Mouse (Mus musculus): ENCODE data around the gene Fbxo46.
A peak's percentile ranks its signal among the peaks of the same experiment; 100 is the strongest.
"Not testable (repeated sequence)": the region's sequence is repeated elsewhere in the genome, so short reads cannot be mapped to it uniquely, and the experiment has no call there.

Fbxo46 gene

DNA sequence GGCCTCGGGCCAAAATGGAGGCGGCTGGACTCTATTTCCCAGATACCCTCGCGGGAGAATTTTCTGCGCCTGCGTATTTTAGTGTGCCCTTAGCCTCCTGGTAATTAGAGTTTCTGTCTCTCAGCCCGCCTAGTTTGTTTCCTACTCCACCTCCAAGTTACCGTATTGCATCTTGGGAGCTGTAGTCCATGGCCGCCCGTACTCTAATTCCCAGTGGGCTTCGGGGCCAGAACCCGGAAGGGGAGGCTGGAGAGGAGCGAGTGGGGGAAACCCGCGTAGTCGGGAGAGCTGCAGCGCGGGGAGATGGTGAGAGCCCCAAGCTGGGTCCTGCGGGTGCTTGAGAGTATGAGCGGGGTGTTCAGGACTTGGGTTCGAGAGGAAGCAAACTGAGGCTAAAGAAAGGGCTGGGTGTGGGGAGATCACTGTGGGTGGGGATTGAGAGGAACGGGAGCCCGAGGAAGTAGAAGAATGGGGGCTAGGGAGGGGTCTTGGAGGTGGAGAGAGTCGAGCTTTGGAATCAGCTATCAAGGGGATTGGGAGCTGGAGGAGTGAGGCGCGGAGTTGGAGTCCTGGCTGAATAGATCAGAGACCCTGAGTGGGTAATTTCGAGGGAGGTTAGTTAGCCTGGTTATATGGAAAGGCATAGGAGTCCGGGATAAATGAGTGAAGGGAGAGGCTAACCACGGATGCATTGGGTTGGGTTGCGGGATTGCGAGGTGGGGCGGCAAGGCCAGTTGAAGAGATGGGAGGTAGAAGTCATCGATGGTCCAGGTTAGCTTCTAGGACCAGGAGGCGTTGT, at the start of gene Fbxo46:
TSS of gene Fbxo46 (plus strand) at position 229 of the 799 bp plus-strand sequence.
- peak; percentile 95 for DNase-seq (ENCODE audit: low read depth, low spot score)

GRCm38 (mm10) chr7:19071024-19071423, 48.6 kb upstream of the Fbxo46 start:
- DNase-seq (ENCODE audit: low read depth, low spot score), result not testable (repeated sequence)

- no peak for DNase-seq (ENCODE audit: low read depth, low spot score)
These were observed 46.2 kb upstream of the Fbxo46 start for GRCm38 (mm10) chr7:19073504-19073903.

DNA sequence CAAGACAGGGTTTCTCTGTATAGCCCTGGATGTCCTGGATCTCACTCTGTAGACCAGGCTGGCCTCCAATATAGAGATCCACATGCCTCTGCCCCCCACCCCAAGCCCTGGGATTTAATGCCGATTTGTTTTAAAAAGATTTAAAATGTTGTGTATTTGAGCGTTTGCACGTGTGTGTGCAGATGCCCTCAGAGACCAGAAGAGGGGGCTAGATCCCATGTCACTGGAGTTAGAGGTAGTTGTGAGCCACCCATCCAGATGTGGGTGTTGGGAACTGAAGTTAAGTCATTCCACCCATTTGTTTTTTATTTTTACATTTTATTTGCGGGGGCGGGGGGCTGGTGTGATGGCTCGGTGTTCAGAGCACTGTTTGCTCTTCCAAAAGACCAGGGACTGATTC, 45.2 kb upstream of the Fbxo46 start:
- no peak for DNase-seq (ENCODE audit: low read depth, low spot score)

GRCm38 (mm10) chr7:19075231-19075630, 44.4 kb upstream of the Fbxo46 start:
- no peak for DNase-seq (ENCODE audit: low read depth, low spot score)

GRCm38 (mm10) chr7:19075723-19076585, 43.7 kb upstream of the Fbxo46 start, which contains the start of gene Dmwd:
Gene Dmwd, plus strand, starts transcription at chr7:19076227.
- peak; percentile 98 for DNase-seq (ENCODE audit: low read depth, low spot score)

DNA sequence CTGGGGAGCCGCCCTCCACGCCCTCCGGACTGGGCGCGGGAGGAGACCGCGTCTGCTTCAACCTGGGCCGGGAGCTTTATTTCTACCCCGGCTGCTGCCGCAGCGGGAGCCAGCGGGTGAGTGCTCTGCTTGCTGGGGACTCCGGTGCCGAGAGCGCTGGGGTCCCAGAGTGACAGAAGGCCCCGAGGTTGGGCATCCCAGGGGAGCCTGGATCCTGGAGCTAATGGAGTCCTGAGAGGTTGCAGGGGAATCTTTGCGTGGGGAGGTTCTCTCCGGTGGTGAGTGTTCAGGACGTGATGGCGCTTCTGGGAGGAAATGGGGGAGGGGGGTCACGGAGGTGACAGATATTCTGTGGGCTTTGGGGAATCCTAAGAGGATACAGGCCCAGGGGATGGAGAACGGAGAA, 43.1 kb upstream of the Fbxo46 start:
- no peak for DNase-seq (ENCODE audit: low read depth, low spot score)

DNA sequence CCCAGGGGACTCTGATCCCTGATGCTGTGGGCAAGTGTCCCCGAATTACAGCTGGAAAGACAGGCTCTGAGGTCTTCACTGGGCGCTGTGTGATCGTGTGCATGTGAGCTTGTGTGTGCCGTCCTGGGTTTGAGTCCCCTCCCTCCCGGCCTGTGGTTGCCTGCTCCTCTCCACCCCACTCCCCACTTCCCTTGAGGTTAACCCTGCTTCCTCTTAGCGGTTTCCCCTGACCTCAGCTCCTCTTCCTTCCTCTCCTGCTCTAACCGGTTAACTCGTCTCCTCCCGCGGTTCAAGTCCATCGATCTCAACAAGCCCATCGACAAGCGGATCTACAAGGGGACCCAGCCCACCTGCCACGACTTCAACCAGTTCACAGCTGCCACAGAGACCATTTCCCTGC, 41.9 kb upstream of the Fbxo46 start:
- DNase-seq (ENCODE audit: low read depth, low spot score), result no peak

DNA sequence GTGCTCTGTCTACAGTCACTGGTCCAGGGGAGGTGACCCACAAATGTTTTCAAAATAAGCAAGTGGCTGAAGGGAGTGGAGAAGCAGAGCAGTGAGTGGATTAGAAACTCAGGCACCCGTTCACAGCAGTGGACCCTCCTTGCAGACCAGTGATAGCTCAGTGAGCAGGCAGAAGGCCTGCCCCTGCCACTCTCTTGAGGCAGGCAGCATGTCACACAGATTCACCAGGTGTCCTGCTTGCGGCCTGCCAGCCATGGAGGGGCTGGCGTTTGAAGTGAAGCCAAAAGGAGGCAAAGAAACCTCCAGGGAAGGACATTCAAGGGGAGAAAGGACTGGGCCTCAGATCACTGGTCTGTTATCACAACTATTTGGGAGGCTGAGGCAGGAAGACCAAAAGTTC, 40.9 kb upstream of the Fbxo46 start:
- DNase-seq (ENCODE audit: low read depth, low spot score), result no peak

DNA sequence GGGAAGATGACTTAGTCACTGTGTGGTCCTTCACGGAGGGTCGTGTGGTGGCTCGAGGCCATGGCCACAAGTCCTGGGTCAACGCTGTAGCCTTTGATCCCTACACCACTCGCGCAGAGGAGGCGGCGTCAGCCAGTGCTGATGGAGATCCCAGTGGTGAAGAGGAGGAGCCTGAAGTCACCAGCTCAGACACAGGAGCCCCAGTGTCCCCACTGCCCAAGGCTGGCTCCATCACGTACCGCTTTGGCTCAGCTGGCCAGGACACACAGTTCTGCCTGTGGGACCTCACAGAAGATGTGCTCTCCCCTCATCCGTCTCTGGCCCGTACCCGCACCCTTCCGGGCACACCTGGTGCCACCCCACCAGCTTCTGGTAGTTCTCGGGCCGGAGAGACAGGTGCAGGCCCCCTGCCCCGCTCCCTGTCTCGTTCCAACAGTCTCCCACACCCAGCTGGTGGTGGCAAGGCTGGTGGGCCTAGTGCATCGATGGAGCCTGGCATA, 39.2 kb upstream of the Fbxo46 start:
- no peak for DNase-seq (ENCODE audit: low read depth, low spot score)

DNA sequence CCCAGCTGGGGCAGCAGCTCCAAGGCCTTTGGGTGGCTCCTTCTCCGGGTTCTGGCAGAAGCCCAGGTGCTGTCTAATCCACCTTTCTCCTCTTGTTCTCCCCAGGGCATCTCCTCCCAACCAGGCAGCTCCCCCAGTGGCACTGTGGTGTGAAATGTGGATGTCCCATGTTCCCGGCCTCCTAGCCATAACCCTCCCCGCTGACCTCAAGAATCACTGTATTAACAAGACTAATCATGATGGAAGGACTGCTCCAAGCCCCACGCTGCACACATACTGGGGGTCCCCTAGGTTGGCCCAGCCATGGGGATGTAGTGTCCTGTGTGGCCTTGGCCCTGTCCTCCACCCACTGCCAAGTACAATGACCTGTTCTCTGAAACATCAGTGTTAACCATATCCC, 37.5 kb upstream of the Fbxo46 start:
- DNase-seq (ENCODE audit: low read depth, low spot score), result no peak

DNA sequence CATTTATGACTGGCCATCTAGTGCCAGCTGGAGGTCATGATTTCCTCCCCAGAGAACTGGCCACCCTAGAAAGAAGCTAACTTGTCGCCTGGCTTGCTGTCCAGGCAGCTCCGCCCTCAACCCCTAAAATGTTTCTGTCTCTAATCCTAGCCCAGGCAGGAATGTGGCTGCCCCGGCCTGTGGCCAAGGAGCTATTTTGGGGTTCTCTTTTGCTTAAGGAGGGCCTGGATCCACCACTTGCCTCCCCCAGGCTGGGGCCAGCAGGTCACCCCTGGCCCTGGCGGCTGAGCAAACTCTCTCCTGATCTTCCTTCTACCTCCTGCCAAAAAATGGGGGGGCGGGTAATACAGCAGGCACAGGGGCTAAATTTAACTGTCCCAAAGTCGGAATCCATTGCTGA, 36.6 kb upstream of the Fbxo46 start:
- no peak for DNase-seq (ENCODE audit: low read depth, low spot score)

- DNase-seq (ENCODE audit: low read depth, low spot score), result no peak
These were observed 36.0 kb upstream of the Fbxo46 start, which contains the start of gene Dmpk for GRCm38 (mm10) chr7:19083701-19084100. Gene Dmpk, plus strand, starts transcription at chr7:19083849.

GRCm38 (mm10) chr7:19084277-19084771, 35.3 kb upstream of the Fbxo46 start:
- no peak for DNase-seq (ENCODE audit: low read depth, low spot score)

DNA sequence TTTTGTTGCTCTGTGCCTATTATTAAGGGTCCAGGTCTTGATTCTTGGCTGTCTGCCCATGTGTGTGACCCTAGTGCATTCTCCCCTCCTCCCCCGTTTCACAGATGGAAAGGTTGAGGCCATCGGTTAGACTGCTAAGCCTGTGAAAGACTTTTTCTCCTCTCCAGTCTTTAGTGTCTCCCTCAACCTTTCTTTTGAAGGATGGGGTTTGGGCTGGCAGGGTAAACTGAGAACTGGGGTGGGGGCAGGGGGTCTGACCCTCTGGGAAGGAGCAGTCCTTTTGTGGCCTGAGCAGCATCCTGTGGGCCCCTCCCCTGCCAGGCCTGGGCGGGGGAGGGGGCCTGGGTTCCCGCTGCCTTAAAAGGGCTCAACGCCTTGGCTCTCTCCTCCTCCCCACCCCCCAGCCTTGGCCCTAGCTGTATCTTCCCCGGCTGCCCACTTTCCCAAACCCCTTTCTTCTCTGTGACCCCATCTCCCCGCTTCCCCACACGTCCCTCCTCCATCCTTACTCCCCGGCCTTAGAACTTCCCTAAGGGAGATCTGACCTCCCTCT, 34.7 kb upstream of the Fbxo46 start:
- no peak for DNase-seq (ENCODE audit: low read depth, low spot score)

DNA sequence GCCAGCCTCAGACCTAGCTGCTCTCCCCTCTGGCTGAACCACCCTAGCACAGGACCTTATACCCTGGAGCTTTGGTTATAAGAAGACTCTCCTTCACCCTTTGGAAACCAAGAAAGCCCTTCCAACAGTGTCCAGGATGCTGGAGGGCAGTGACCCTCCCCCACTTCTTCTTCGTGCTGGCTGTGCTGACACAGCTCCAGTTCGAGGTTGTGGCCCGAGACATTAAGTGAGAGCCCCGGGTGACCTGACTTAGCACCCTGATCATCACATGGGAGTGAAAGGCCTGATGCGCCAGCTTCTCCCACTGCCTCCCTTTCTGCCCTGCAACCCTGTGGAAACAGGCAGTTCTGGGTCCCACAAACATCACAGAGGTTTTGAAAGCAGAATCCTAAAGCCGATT, 34.2 kb upstream of the Fbxo46 start:
- no peak for DNase-seq (ENCODE audit: low read depth, low spot score)

DNA sequence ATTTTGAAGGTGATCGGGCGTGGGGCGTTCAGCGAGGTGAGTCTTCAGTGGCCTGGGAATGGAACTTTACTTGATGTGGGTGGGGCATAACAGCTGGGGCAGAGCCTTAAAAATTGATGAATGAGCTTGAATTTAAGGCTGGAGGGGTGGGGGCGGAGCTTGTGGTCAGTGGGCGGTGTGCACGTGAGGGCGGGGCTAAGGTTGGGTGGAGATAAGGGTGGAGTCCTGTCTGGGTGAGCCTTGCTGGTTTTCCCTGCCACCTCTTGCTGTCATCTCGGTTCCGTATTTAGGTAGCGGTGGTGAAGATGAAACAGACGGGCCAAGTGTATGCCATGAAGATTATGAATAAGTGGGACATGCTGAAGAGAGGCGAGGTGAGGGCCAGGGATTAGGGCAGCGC, 33.6 kb upstream of the Fbxo46 start:
- DNase-seq (ENCODE audit: low read depth, low spot score), result no peak

DNA sequence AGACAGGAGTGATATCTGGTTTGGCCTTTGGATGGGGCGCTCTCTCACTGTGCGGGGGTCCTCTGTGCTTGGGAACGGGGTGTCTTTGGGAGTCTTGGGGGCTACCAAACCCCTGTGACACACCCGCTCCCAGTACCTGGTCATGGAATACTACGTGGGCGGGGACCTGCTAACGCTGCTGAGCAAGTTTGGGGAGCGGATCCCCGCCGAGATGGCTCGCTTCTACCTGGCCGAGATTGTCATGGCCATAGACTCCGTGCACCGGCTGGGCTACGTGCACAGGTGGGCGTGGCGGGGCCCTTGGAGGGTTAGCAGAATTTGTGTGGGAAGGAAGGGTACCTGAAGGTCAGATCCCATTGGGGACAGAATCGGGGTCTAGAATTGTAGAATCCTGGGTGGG, 32.9 kb upstream of the Fbxo46 start:
- no peak for DNase-seq (ENCODE audit: low read depth, low spot score)

DNA sequence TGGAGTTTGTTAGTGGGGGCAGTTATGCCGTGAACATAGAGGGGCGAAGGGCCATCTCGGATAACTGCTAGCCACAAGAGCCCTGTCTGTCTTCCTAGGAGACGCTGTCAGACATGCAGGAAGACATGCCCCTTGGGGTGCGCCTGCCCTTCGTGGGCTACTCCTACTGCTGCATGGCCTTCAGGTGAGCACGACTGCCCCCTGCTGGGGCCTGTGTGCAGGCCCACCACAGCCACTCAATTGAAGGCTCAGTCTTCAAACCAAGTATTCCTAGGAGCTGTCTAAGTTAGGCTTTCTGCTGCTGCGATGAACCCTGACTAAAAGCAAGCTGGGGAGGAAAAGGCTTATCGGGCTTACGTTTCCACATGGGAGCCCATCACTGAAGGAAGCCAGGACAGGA, 30.8 kb upstream of the Fbxo46 start:
- no peak for DNase-seq (ENCODE audit: low read depth, low spot score)

DNA sequence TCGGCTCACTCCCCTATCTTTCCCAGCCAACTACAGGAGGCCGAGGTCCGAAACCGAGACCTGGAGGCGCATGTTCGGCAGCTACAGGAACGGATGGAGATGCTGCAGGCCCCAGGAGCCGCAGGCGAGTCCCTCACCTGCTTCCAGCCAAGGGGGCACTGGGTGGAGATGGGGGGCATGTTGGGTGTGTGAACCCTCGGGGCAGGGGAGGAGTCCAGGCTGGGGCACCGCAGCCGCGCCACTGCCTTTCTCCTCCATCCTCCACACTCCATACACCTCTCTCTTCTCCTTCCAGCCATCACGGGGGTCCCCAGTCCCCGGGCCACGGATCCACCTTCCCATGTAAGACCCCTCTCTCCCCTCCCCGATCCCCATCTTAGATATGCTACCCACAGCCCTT, 27.7 kb upstream of the Fbxo46 start:
- DNase-seq (ENCODE audit: low read depth, low spot score), result no peak

GRCm38 (mm10) chr7:19092381-19093173, 27.1 kb upstream of the Fbxo46 start:
- DNase-seq (ENCODE audit: low read depth, low spot score), result no peak
